Mouse (Mus musculus) G1E (cell line): ENCODE data around the gene Ankrd13d.

Experiments
- CTCF ChIP-seq: IDR thresholded peaks from 2 replicates; pipeline ENCODE4 v1.5.1; 2012; ENCODE audit warnings: low read depth, low read length, inconsistent platforms, mixed read lengths
- GATA1 ChIP-seq: IDR thresholded peaks from 2 replicates; pipeline ENCODE4 v1.6.1; 2012; ENCODE audit warnings: borderline replicate concordance, low read length, inconsistent platforms, mixed read lengths
- GATA2 ChIP-seq: IDR thresholded peaks from 2 replicates; pipeline ENCODE4 v1.6.1; 2012; ENCODE audit warnings: low read depth, low read length, inconsistent platforms, borderline replicate concordance
- POLR2AphosphoS5 ChIP-seq: IDR thresholded peaks from 2 replicates; pipeline ENCODE4 v1.6.1; 2012; ENCODE audit warnings: low read depth, low read length, inconsistent platforms; ENCODE audit not compliant: insufficient replicate concordance
- TAL1 ChIP-seq: conservative IDR thresholded peaks from 2 replicates; pipeline ENCODE4 v1.6.1; 2012; ENCODE audit warnings: low read depth, low read length, inconsistent platforms, mixed read lengths

DNA sequence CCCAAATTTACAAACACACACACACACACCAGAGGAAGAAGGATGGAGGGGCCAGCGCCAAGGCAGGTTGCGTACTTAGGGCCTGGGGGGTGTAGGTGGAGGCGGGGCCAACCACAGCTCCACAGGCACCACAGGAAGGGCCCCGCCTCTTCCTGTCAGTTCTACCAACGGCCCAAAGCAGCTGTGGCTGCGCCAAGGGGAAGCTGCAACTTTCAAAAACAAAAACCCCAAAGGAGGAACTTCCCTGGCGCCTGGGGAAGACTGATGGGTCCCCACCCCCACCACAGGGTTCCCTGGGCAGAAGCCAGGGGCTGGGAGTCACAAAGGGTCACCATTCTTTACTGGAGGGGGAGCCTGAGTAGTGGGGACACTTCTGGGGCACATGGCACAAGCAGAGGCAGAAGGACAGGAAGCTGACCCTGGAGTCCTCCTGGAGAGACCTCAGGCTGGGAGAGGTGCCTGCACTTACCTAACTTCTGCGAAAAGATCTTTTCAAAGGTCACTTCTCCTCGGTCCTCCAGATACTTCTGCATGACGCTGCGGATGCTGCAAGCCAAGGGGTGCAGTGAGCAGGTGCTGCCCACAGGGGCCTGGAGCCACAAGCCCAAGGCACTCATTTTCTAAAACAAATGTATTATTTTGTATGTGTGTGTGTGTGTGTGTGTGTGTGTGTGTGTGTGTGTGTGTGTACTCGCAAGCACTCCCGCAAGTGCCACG is 11.6 kb upstream of the Ankrd13d start:
- TF ChIP-seq CTCF (no peak), POLR2AphosphoS5 (no peak), GATA1 (no peak), TAL1 (no peak), GATA2 (no peak)
